29 mouse cellular contexts compared by ENCODE assay signal in the genomic region with DNA sequence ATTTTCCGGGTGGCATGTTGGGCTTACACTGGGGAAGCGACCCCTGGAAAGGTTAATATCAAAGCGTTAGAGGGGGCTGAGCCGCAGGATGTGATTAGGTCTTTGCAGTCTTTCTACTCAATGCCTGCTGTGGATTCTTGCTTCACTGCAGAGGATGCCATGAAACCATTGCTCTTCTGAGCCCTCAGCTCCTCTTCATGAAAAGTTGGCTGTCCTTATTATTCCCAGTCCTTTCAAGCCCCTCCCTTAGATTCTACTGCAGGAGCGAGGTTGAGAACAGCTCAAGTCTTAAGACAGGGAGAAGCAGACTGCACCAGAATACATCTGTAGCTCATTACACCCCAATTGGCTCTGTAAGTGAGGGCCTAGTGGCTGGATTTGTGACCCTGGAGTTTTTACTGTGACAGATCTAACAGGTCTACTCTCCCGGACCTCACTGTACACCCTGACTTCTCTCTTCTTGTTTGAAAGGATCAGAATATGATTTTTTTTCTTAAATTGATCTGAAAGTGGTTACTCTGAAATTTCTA.
DNase-seq lines count a peak whose midpoint lies in the region; ATAC-seq lines count a peak whose summit lies in the region.
"Had no signal": no experiment of that assay in that cellular context is flagged by ENCODE, and none has a peak within 500 bp of the region (broad histone marks: within the 10 kb centered on the region; RNA-seq: fewer than 3 reads in every experiment).

No protein-coding gene starts in this region.

- H3K36me3 ChIP-seq in midbrain, embryonic 11.5 days (ENCODE audit: control insufficient read depth, insufficient read depth, low read length) = no peaks in the 10 kb centered on the region
- H3K36me3 ChIP-seq in midbrain, embryonic 10.5 days = no peaks in the 10 kb centered on the region
- no peaks in the 10 kb centered on the region for H3K36me3 ChIP-seq in embryonic facial prominence, embryonic 11.5 days (replicated peaks; ENCODE audit: control insufficient read depth, insufficient read depth, low read depth, low read length)
- no peaks in the 10 kb centered on the region for H3K36me3 ChIP-seq in limb, embryonic 10.5 days
- H3K36me3 ChIP-seq: embryonic facial prominence, embryonic 12.5 days; embryonic facial prominence, embryonic 15.5 days; G1E; heart, embryonic 12.5 days; heart, embryonic 15.5 days; hindbrain, embryonic 10.5 days had no signal

- H3K4me3 ChIP-seq in midbrain, embryonic 11.5 days (ENCODE audit: low read depth, low read length) = no peak overlapping the region
- no peak overlapping the region for H3K4me3 ChIP-seq in midbrain, embryonic 10.5 days
- no peak overlapping the region for H3K4me3 ChIP-seq in embryonic facial prominence, embryonic 11.5 days (ENCODE audit: low read depth, low read length)
- no peak overlapping the region for H3K4me3 ChIP-seq in limb, embryonic 10.5 days
- H3K4me3 ChIP-seq: embryonic facial prominence, embryonic 12.5 days; embryonic facial prominence, embryonic 15.5 days; heart, embryonic 12.5 days; heart, embryonic 15.5 days; hindbrain, embryonic 10.5 days had no signal

- no peak overlapping the region for H3K4me2 ChIP-seq in midbrain, embryonic 11.5 days
- no peak overlapping the region for H3K4me2 ChIP-seq in embryonic facial prominence, embryonic 11.5 days (ENCODE audit: low read depth, low read length)
- H3K4me2 ChIP-seq: embryonic facial prominence, embryonic 12.5 days; embryonic facial prominence, embryonic 15.5 days; heart, embryonic 12.5 days; heart, embryonic 15.5 days; hindbrain, embryonic 14.5 days had no signal

- 81% methylated on average over 6 of the region's 6 CpGs for WGBS in midbrain, embryonic 11.5 days
- WGBS in midbrain, embryonic 10.5 days = 72% methylated on average over 6 of the region's 6 CpGs
- 37% methylated on average over 6 of the region's 6 CpGs for WGBS in embryonic facial prominence, embryonic 11.5 days
- WGBS in limb, embryonic 10.5 days = 34% methylated on average over 6 of the region's 6 CpGs

- H3K9me3 ChIP-seq in midbrain, embryonic 11.5 days (ENCODE audit: control insufficient read depth, low read length) = no peaks in the 10 kb centered on the region
- no peaks in the 10 kb centered on the region for H3K9me3 ChIP-seq in midbrain, embryonic 10.5 days (replicated peaks)
- H3K9me3 ChIP-seq in embryonic facial prominence, embryonic 11.5 days (replicated peaks; ENCODE audit: control insufficient read depth, low read length) = no peaks in the 10 kb centered on the region
- no peaks in the 10 kb centered on the region for H3K9me3 ChIP-seq in limb, embryonic 10.5 days (replicated peaks)
- H3K9me3 ChIP-seq: embryonic facial prominence, embryonic 12.5 days; embryonic facial prominence, embryonic 15.5 days; heart, embryonic 12.5 days; heart, embryonic 15.5 days; hindbrain, embryonic 10.5 days had no signal

- H3K27me3 ChIP-seq in midbrain, embryonic 11.5 days (ENCODE audit: control insufficient read depth, insufficient read depth, low read length) = no peaks in the 10 kb centered on the region
- H3K27me3 ChIP-seq in midbrain, embryonic 10.5 days (ENCODE audit: low read depth, poor library complexity, severe bottlenecking) = no peaks in the 10 kb centered on the region
- no peaks in the 10 kb centered on the region for H3K27me3 ChIP-seq in embryonic facial prominence, embryonic 11.5 days (ENCODE audit: control insufficient read depth, insufficient read depth, low read length)
- H3K27me3 ChIP-seq in limb, embryonic 10.5 days (ENCODE audit: low read depth, poor library complexity, severe bottlenecking) = 0 out of 2 replicates have a peak, but pooled peaks cover 3% of the 10 kb centered on the region
- H3K27me3 ChIP-seq: CH12.LX; embryonic facial prominence, embryonic 12.5 days; embryonic facial prominence, embryonic 15.5 days; heart, embryonic 12.5 days; heart, embryonic 15.5 days had no signal

- H3K27ac ChIP-seq in midbrain, embryonic 11.5 days (ENCODE audit: low read depth, low read length) = no peak overlapping the region
- H3K27ac ChIP-seq in midbrain, embryonic 10.5 days (replicated peaks) = no peak overlapping the region
- H3K27ac ChIP-seq in embryonic facial prominence, embryonic 11.5 days (replicated peaks; ENCODE audit: low read depth, low read length) = no peak overlapping the region
- H3K27ac ChIP-seq in limb, embryonic 10.5 days = no peak overlapping the region
- H3K27ac ChIP-seq: embryonic facial prominence, embryonic 12.5 days; embryonic facial prominence, embryonic 15.5 days; heart, embryonic 15.5 days; hindbrain, embryonic 10.5 days; hindbrain, embryonic 14.5 days; hindbrain, postnatal 0 days had no signal

- peak; percentile 83 for DNase-seq in midbrain, embryonic 11.5 days (ENCODE audit: low spot score, missing footprints)
- no peak for DNase-seq in midbrain, embryonic 10.5 days (ENCODE audit: low spot score)
- peak; percentile 66 for DNase-seq in embryonic facial prominence, embryonic 11.5 days (ENCODE audit: low spot score)
- DNase-seq in limb, embryonic 10.5 days (ENCODE audit: low spot score) = peak; percentile 44
- DNase-seq in thymus, postnatal 14 days = no peak
- no peak for DNase-seq in kidney, adult 9 months
- no peak for DNase-seq in ovary, adult 18-20 months (ENCODE audit: low spot score)
- DNase-seq: adrenal gland, postnatal 10 days; adrenal gland, postnatal 36 days; B cell, adult 2 months; cerebellum, adult 2 months; cerebellum, adult 9-11 months; cerebellum, postnatal 25 days; forebrain, postnatal 0 days; gastrocnemius, postnatal 25 days; heart, adult 18-20 months; heart, postnatal 10 days; heart, postnatal 36 days had no signal

- H3K9ac ChIP-seq in midbrain, embryonic 11.5 days (ENCODE audit: low read length) = no peak overlapping the region
- H3K9ac ChIP-seq in embryonic facial prominence, embryonic 11.5 days (replicated peaks; ENCODE audit: low read length) = no peak overlapping the region
- H3K9ac ChIP-seq: embryonic facial prominence, embryonic 12.5 days; embryonic facial prominence, embryonic 15.5 days; forebrain, postnatal 0 days; heart, embryonic 12.5 days; heart, embryonic 15.5 days; hindbrain, embryonic 14.5 days had no signal

- no peak for ATAC-seq in midbrain, embryonic 11.5 days (ENCODE audit: low FRiP score)
- ATAC-seq in embryonic facial prominence, embryonic 11.5 days (replicated peaks; ENCODE audit: insufficient number of reproducible peaks, low FRiP score, low TSS enrichment, low read depth) = no peak; the same call in 1 of the 2 replicates
- ATAC-seq: forebrain, embryonic 14.5 days; forebrain, postnatal 0 days; hindbrain, postnatal 0 days; Patski had no signal

- no peaks in the 10 kb centered on the region for H3K4me1 ChIP-seq in midbrain, embryonic 11.5 days (ENCODE audit: control insufficient read depth, insufficient read depth, low read length)
- no peaks in the 10 kb centered on the region; the same call in 1 of the 2 replicates for H3K4me1 ChIP-seq in midbrain, embryonic 10.5 days
- no peaks in the 10 kb centered on the region for H3K4me1 ChIP-seq in embryonic facial prominence, embryonic 11.5 days (ENCODE audit: control insufficient read depth, insufficient read depth, low read length)
- peaks cover 36% of the 10 kb centered on the region for H3K4me1 ChIP-seq in limb, embryonic 10.5 days
- H3K4me1 ChIP-seq: embryonic facial prominence, embryonic 15.5 days; heart, embryonic 12.5 days; heart, embryonic 15.5 days; hindbrain, embryonic 10.5 days had no signal

Comparison
In these comparisons a context has a peak if more than half of its experiments do, and no peak if none do; other contexts are left out.
1. DNase-seq: peak in midbrain, embryonic 11.5 days (single experiment), embryonic facial prominence, embryonic 11.5 days (single experiment) and limb, embryonic 10.5 days (single experiment); none in midbrain, embryonic 10.5 days (single experiment), thymus, postnatal 14 days (single experiment), kidney, adult 9 months (single experiment) and ovary, adult 18-20 months (single experiment).